Mouse (Mus musculus): Measurements from ENCODE around the gene Ctc1. TPM values are rescaled to one million over a fixed set of nuclear protein-coding genes. Genes with fewer than 3 reads are reported as not detected.

Ctc1 gene
- polyA plus RNA-seq, 1 experiment, result 35.0 TPM

DNA sequence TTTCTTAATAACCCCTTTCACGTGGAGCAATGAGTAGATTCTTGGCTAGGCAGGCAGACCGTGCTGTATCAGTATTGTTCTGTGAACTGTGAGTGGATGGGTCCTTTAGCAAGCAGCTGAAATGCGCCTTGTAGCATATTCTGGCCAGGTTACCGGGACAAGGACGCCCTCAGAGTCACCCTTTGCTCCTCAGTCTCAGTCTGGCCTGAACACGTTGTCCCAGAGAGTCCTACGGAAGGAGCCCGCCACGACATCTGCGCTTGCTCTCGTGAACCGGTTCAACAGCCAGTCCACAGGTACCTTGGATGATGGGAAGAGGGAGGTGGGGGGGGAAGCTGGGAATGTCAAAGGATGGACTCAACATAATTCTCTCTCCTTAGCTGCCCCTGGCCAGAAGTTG, 31.9 kb downstream of the Ctc1 start:
- Histone ChIP-seq H3K79me2 (ENCODE audit: control insufficient read depth, insufficient read depth) (peaks cover 62% of the 10 kb centered on the region), H3ac (ENCODE audit: control insufficient read depth, insufficient read length, low read depth) (no peak overlapping the region), H3K36me3 (ENCODE audit: control insufficient read depth, insufficient read depth) (peaks cover 48% of the 10 kb centered on the region), H3K79me3 (ENCODE audit: low read depth) (peaks cover 50% of the 10 kb centered on the region), H3K27me3 (ENCODE audit: control insufficient read depth, insufficient read depth, insufficient read length) (no peaks in the 10 kb centered on the region), H3K4me3 (ENCODE audit: insufficient read depth, poor library complexity, severe bottlenecking) (no peak overlapping the region)
- TF ChIP-seq CEBPB (IDR thresholded peaks at IDR 0.05; ENCODE audit: low read depth) (no peak), FOSL1 (IDR thresholded peaks at IDR 0.05; ENCODE audit: insufficient read depth, low read length, poor library complexity, severe bottlenecking) (no peak), MYOD1 (IDR thresholded peaks at IDR 0.05; ENCODE audit: control insufficient read depth, insufficient read length, low read depth) (no peak), CTCF (IDR thresholded peaks at IDR 0.05; ENCODE audit: control insufficient read depth, insufficient read depth, insufficient read length) (no peak), MAX (IDR thresholded peaks at IDR 0.05) (no peak)

DNA sequence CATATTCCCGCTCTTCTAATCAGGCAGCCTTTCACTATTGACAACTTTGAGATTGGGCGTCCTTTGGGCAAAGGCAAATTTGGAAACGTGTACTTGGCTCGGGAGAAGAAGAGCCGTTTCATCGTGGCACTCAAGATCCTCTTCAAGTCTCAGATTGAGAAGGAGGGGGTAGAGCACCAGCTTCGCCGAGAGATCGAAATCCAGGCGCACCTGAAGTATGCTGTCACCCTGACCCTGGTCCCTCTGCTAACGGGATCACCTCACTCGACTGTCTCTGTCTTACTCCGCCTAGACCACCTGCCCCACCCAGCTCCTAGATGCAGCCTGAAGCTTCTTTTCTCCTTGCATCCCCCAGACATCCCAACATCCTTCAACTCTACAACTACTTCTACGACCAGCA, 32.4 kb downstream of the Ctc1 start:
- no peak for TF ChIP-seq CEBPB (IDR thresholded peaks at IDR 0.05; ENCODE audit: low read depth)
- no peak for TF ChIP-seq FOSL1 (IDR thresholded peaks at IDR 0.05; ENCODE audit: insufficient read depth, low read length, poor library complexity, severe bottlenecking)
- TF ChIP-seq USF1 (IDR thresholded peaks at IDR 0.05; ENCODE audit: low read depth), result no peak
- TF ChIP-seq CTCF (IDR thresholded peaks at IDR 0.05; ENCODE audit: control insufficient read depth, insufficient read depth, insufficient read length), result no peak
- no peak for TF ChIP-seq MAX (IDR thresholded peaks at IDR 0.05)
- no peak for TF ChIP-seq MYOG (IDR thresholded peaks at IDR 0.05; ENCODE audit: control insufficient read depth, extremely low read depth, insufficient read length)
- TF ChIP-seq MYOD1 (IDR thresholded peaks at IDR 0.05; ENCODE audit: control insufficient read depth, insufficient read length, low read depth), result no peak
- no peak overlapping the region for H3K4me3 ChIP-seq (ENCODE audit: insufficient read depth, poor library complexity, severe bottlenecking)
- peaks cover 52% of the 10 kb centered on the region for H3K36me3 ChIP-seq (ENCODE audit: control insufficient read depth, insufficient read depth)
- peaks cover 62% of the 10 kb centered on the region for H3K79me2 ChIP-seq (ENCODE audit: control insufficient read depth, insufficient read depth)
- H3K27me3 ChIP-seq (ENCODE audit: control insufficient read depth, insufficient read depth, insufficient read length), result no peaks in the 10 kb centered on the region
- no peak overlapping the region for H3ac ChIP-seq (ENCODE audit: control insufficient read depth, insufficient read length, low read depth)
- peaks cover 50% of the 10 kb centered on the region for H3K79me3 ChIP-seq (ENCODE audit: low read depth)

GRCm38 (mm10) chr11:69050748-69051147, 35.0 kb downstream of the Ctc1 start:
- Histone ChIP-seq H3K79me3 (ENCODE audit: low read depth) (peaks cover 48% of the 10 kb centered on the region), H3K27me3 (ENCODE audit: control insufficient read depth, insufficient read depth, insufficient read length) (no peaks in the 10 kb centered on the region), H3K79me2 (ENCODE audit: control insufficient read depth, insufficient read depth) (peaks cover 60% of the 10 kb centered on the region), H3K36me3 (ENCODE audit: control insufficient read depth, insufficient read depth) (peaks cover 64% of the 10 kb centered on the region), H3ac (ENCODE audit: control insufficient read depth, insufficient read length, low read depth) (no peak overlapping the region), H3K4me3 (ENCODE audit: insufficient read depth, poor library complexity, severe bottlenecking) (no peak overlapping the region)
- no peak for TF ChIP-seq USF1 (IDR thresholded peaks at IDR 0.05; ENCODE audit: low read depth)
- TF ChIP-seq FOSL1 (IDR thresholded peaks at IDR 0.05; ENCODE audit: insufficient read depth, low read length, poor library complexity, severe bottlenecking), result no peak
- TF ChIP-seq MYOD1 (IDR thresholded peaks at IDR 0.05; ENCODE audit: control insufficient read depth, insufficient read length, low read depth), result no peak
- TF ChIP-seq CEBPB (IDR thresholded peaks at IDR 0.05; ENCODE audit: low read depth), result no peak
- TF ChIP-seq MAX (IDR thresholded peaks at IDR 0.05), result no peak
- TF ChIP-seq CTCF (IDR thresholded peaks at IDR 0.05; ENCODE audit: control insufficient read depth, insufficient read depth, insufficient read length), result no peak
- TF ChIP-seq MYOG (IDR thresholded peaks at IDR 0.05; ENCODE audit: control insufficient read depth, extremely low read depth, insufficient read length), result no peak

- H3ac ChIP-seq (ENCODE audit: control insufficient read depth, insufficient read length, low read depth), result no peak overlapping the region
- H3K79me2 ChIP-seq (ENCODE audit: control insufficient read depth, insufficient read depth), result peaks cover 50% of the 10 kb centered on the region
- no peak overlapping the region for H3K4me3 ChIP-seq (ENCODE audit: insufficient read depth, poor library complexity, severe bottlenecking)
- no peaks in the 10 kb centered on the region for H3K27me3 ChIP-seq (ENCODE audit: control insufficient read depth, insufficient read depth, insufficient read length)
- no peak for TF ChIP-seq FOSL1 (IDR thresholded peaks at IDR 0.05; ENCODE audit: insufficient read depth, low read length, poor library complexity, severe bottlenecking)
- no peak for TF ChIP-seq MYOD1 (IDR thresholded peaks at IDR 0.05; ENCODE audit: control insufficient read depth, insufficient read length, low read depth)
- TF ChIP-seq CTCF (IDR thresholded peaks at IDR 0.05; ENCODE audit: control insufficient read depth, insufficient read depth, insufficient read length), result no peak
- TF ChIP-seq CEBPB (IDR thresholded peaks at IDR 0.05; ENCODE audit: low read depth), result no peak
- no peak for TF ChIP-seq MAX (IDR thresholded peaks at IDR 0.05)
- no peak for TF ChIP-seq MYOG (IDR thresholded peaks at IDR 0.05; ENCODE audit: control insufficient read depth, extremely low read depth, insufficient read length)
- no peak for TF ChIP-seq USF1 (IDR thresholded peaks at IDR 0.05; ENCODE audit: low read depth)
- peaks cover 38% of the 10 kb centered on the region for H3K79me3 ChIP-seq (ENCODE audit: low read depth)
- peaks cover 64% of the 10 kb centered on the region for H3K36me3 ChIP-seq (ENCODE audit: control insufficient read depth, insufficient read depth)
These were observed 36.1 kb downstream of the Ctc1 start for GRCm38 (mm10) chr11:69051771-69052170.

GRCm38 (mm10) chr11:69052824-69053421, 37.2 kb downstream of the Ctc1 start:
- peaks cover 39% of the 10 kb centered on the region for H3K79me2 ChIP-seq (ENCODE audit: control insufficient read depth, insufficient read depth)
- no peak overlapping the region for H3ac ChIP-seq (ENCODE audit: control insufficient read depth, insufficient read length, low read depth)
- H3K79me3 ChIP-seq (ENCODE audit: low read depth), result peaks cover 26% of the 10 kb centered on the region
- H3K27me3 ChIP-seq (ENCODE audit: control insufficient read depth, insufficient read depth, insufficient read length), result no peaks in the 10 kb centered on the region
- peaks cover 58% of the 10 kb centered on the region for H3K36me3 ChIP-seq (ENCODE audit: control insufficient read depth, insufficient read depth)
- no peak for TF ChIP-seq MYOG (IDR thresholded peaks at IDR 0.05; ENCODE audit: control insufficient read depth, extremely low read depth, insufficient read length)
- TF ChIP-seq FOSL1 (IDR thresholded peaks at IDR 0.05; ENCODE audit: insufficient read depth, low read length, poor library complexity, severe bottlenecking), result no peak
- no peak for TF ChIP-seq MAX (IDR thresholded peaks at IDR 0.05)
- no peak for TF ChIP-seq MYOD1 (IDR thresholded peaks at IDR 0.05; ENCODE audit: control insufficient read depth, insufficient read length, low read depth)
- TF ChIP-seq CTCF (IDR thresholded peaks at IDR 0.05; ENCODE audit: control insufficient read depth, insufficient read depth, insufficient read length), result no peak
- TF ChIP-seq CEBPB (IDR thresholded peaks at IDR 0.05; ENCODE audit: low read depth), result no peak
- no peak for TF ChIP-seq USF1 (IDR thresholded peaks at IDR 0.05; ENCODE audit: low read depth)
- no peak overlapping the region for H3K4me3 ChIP-seq (ENCODE audit: insufficient read depth, poor library complexity, severe bottlenecking)
